Mouse (Mus musculus) ES-E14 (cell line): Measurements from ENCODE around the gene Copz1. TPM values are rescaled to one million over a fixed set of nuclear protein-coding genes. Genes with fewer than 3 reads are reported as not detected.

ENCODE experiments used
- DNase-seq: peaks from one replicate; pipeline ENCODE4 v3.0.0-alpha.2; 2013; ENCODE audit warnings: low read depth, low spot score
- H3K27ac ChIP-seq: 2 replicates; pipeline ENCODE4 v1.5.1; 2012; ENCODE audit warnings: low read depth, mild to moderate bottlenecking, low read length, moderate library complexity, mixed read lengths; ENCODE audit not compliant: poor library complexity, insufficient read depth, severe bottlenecking
- H3K36me3 ChIP-seq: 2 replicates; pipeline ENCODE4 v1.6.1; 2012; ENCODE audit warnings: mild to moderate bottlenecking, low read length, moderate library complexity, mixed read lengths; ENCODE audit not compliant: control insufficient read depth, poor library complexity, insufficient read depth, severe bottlenecking
- H3K4me1 ChIP-seq, 2 experiments: fragments of 150-350 bp in 1 of 2; sonication (generic) in 1 of 2; 2 replicates each; pipeline ENCODE4 v1.6.1; 2012; ENCODE audit warnings: low read length in 2 of 2, mild to moderate bottlenecking in 1 of 2, mixed read lengths in 1 of 2; ENCODE audit not compliant: control insufficient read depth in 2 of 2, insufficient read depth in 2 of 2, poor library complexity in 1 of 2
- H3K4me3 ChIP-seq, 2 experiments: fragments of 150-350 bp in 1 of 2; sonication (generic) in 1 of 2; 2 replicates each; pipeline ENCODE4 v1.5.1; 2012; ENCODE audit warnings: low read length in 2 of 2, low read depth in 1 of 2, mild to moderate bottlenecking in 1 of 2, mixed read lengths in 1 of 2; ENCODE audit not compliant: insufficient read depth in 1 of 2, poor library complexity in 1 of 2, severe bottlenecking in 1 of 2
- H3K9ac ChIP-seq: 2 replicates; pipeline ENCODE4 v1.6.1; 2012; ENCODE audit warnings: low read depth, mild to moderate bottlenecking, low read length, mixed read lengths; ENCODE audit not compliant: poor library complexity, insufficient read depth, severe bottlenecking
- H3K9me3 ChIP-seq: fragments of 150-350 bp; sonication (generic); 2 replicates; pipeline ENCODE4 v1.6.1; 2012; ENCODE audit warnings: low read depth, mild to moderate bottlenecking, low read length; ENCODE audit not compliant: control insufficient read depth, insufficient read depth
- CHD2 ChIP-seq: IDR thresholded peaks from 2 replicates; pipeline ENCODE4 v1.6.1; 2014; ENCODE audit warnings: mild to moderate bottlenecking, low read depth, low read length, inconsistent platforms
- HCFC1 ChIP-seq: IDR thresholded peaks from 2 replicates; pipeline ENCODE4 v1.6.1; 2012; ENCODE audit warnings: low read length, inconsistent platforms, borderline replicate concordance; ENCODE audit not compliant: insufficient read depth
- MAFK ChIP-seq: IDR thresholded peaks from 2 replicates; pipeline ENCODE4 v1.6.1; 2014; ENCODE audit warnings: mild to moderate bottlenecking, low read depth, low read length, inconsistent platforms; ENCODE audit not compliant: insufficient read depth
- ZC3H11A ChIP-seq: IDR thresholded peaks from 2 replicates; pipeline ENCODE4 v1.6.1; 2012; ENCODE audit warnings: low read depth, mild to moderate bottlenecking, inconsistent platforms, low read length, borderline replicate concordance
- ZNF384 ChIP-seq: IDR thresholded peaks from 2 replicates; pipeline ENCODE4 v1.6.1; 2012; ENCODE audit warnings: low read depth, low read length, inconsistent platforms
- in situ Hi-C, 2 experiments: fragments of 600-800 bp; cut with MboI; formaldehyde crosslinking; loops; one replicate each; pipeline ENCODE4 v1.15.1; 2025; ENCODE audit warnings: low sequenced_read_pairs in 2 of 2, inconsistent platforms in 1 of 2; ENCODE audit not compliant: unreplicated experiment in 2 of 2
- total RNA-seq: library from RNA; depleted of rRNA; stranded (reverse); fragments of 300-350 nt; gene quantifications from 2 replicates; pipeline ENCODE4 v1.2.3, GENCODE M21; 2012

Gene Copz1
- total RNA-seq, 1 experiment = 85.5 TPM

- Histone ChIP-seq H3K27ac (no peak overlapping the region), H3K4me3 (peak overlapping the region; percentile 49 to 61), H3K9ac (peak overlapping the region; percentile 62), H3K36me3 (no peaks in the 10 kb centered on the region), H3K9me3 (no peaks in the 10 kb centered on the region), H3K4me1 (peaks cover 0 to 16% of the 10 kb centered on the region in 2 experiments; a peak in 2 of 4 replicates)
- TF ChIP-seq HCFC1 = no peak
- no peak for DNase-seq
- in situ Hi-C loops = no loop called here
Measured at GRCm38 (mm10) chr15:103255169-103255568, 17.3 kb upstream of the Copz1 start.

DNA sequence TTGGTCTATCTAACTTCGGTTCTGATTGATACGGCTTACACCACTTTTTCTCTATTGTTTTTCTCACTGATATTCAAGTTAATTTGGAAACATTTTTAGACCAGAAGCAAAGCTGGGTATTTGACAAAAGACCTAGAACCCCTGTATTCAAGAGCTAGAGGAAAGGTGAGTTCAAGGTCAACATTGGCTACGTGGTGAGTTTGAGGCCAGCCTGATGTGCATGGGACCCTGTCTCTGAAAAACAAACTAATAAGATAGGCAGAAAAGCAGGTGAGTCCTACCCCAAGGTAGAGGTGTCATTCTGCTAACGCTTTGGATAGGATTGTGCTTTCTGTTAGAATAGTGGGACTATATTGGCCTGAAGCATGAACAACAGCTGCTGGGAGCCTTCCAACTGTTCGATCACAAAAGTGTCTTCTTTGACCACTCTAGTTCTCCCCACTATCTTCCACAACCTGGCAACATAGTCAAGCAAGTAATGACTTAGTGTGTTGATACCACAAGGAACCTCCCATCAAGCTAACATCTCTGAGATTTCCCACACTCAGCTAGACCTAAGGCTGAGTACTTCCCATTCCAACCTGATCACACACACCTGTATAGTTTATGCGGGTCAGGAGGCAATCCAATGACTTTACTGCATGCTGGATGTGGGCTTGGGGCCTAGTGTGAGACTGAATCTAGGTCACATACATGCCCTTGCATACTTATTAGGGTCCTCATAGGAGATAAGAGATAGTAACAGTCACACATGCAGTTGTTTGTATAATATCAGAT lies 16.1 kb upstream of the Copz1 start:
- H3K27ac ChIP-seq = no peak overlapping the region
- no peaks in the 10 kb centered on the region for H3K9me3 ChIP-seq
- in situ Hi-C loops = no loop called here
- H3K9ac ChIP-seq = no peak overlapping the region
- DNase-seq = no peak
- no peaks in the 10 kb centered on the region for H3K36me3 ChIP-seq
- no peak overlapping the region for H3K4me3 ChIP-seq
- H3K4me1 ChIP-seq = peaks cover 0 to 16% of the 10 kb centered on the region in 2 experiments; a peak in 2 of 4 replicates
- TF ChIP-seq MAFK (no peak), HCFC1 (no peak), ZNF384 (no peak), CHD2 (no peak), ZC3H11A (no peak)

GRCm38 (mm10) chr15:103257790-103258728 lies 14.5 kb upstream of the Copz1 start, which contains the start of gene Nfe2:
Gene Nfe2 (minus strand): TSS chr15:103258403.
- peak within 1 kb of the TSS; percentile 47 to 49 for H3K4me3 ChIP-seq
- H3K4me1 ChIP-seq = peaks cover 0 to 16% of the 10 kb centered on the region in 2 experiments; a peak in 2 of 4 replicates
- H3K9me3 ChIP-seq = no peaks in the 10 kb centered on the region
- peak within 1 kb of the TSS; percentile 18 for H3K9ac ChIP-seq
- no peak for TF ChIP-seq CHD2
- no peak for TF ChIP-seq HCFC1
- no peak for TF ChIP-seq ZC3H11A
- TF ChIP-seq ZNF384 = no peak
- TF ChIP-seq MAFK = no peak
- H3K27ac ChIP-seq = no peak within 1 kb of the TSS
- in situ Hi-C loops = no loop called here
- no peaks in the 10 kb centered on the region for H3K36me3 ChIP-seq
- DNase-seq = no peak

- DNase-seq = no peak
- in situ Hi-C loops = no loop called here
- H3K9ac ChIP-seq = no peak overlapping the region
- H3K36me3 ChIP-seq = no peaks in the 10 kb centered on the region
- TF ChIP-seq ZNF384 (no peak), MAFK (no peak), HCFC1 (no peak), ZC3H11A (no peak), CHD2 (no peak)
- peaks cover 0 to 16% of the 10 kb centered on the region in 2 experiments; a peak in 2 of 4 replicates for H3K4me1 ChIP-seq
- H3K9me3 ChIP-seq = no peaks in the 10 kb centered on the region
- no peak overlapping the region for H3K27ac ChIP-seq
- H3K4me3 ChIP-seq = no peak overlapping the region
Measured at GRCm38 (mm10) chr15:103259162-103259561, 13.4 kb upstream of the Copz1 start.
